ENCODE assay signal across 23 mouse cellular contexts in the genomic region with DNA sequence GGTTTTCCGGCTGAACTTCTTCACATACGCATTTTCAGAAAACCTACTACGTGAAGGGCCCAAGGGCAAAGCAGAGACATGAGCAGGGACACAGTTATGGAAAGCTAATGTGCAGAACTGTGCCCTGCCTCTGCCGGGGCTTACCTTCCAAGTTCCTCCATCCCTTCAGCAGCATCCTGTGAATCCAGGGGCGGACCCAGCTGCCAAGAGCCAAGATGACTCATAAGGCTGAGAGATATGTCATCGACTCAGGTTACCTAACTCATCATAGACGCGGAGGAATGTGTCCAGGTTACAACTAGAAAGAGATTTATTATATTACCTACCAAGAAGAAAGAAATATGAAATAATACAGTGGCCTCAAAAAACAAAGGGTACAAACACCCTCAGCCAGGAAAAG.
DNase-seq lines count a peak whose midpoint lies in the region; ATAC-seq lines count a peak whose summit lies in the region.
"Had no signal": no experiment of that assay in that cellular context is flagged by ENCODE, and none has a peak within 500 bp of the region (broad histone marks: within the 10 kb centered on the region; RNA-seq: fewer than 3 reads in every experiment).

No protein-coding gene starts in this region.

- no peak for DNase-seq in frontal cortex, postnatal 10 days (ENCODE audit: low spot score in 2 of 2)
- peak; percentile 71 for DNase-seq in right cerebral cortex, adult 18-20 months
- no peak for DNase-seq in right cerebral cortex, postnatal 4 days
- peak; percentile 66 for DNase-seq in NIH3T3 (ENCODE audit: low read depth)
- peak; percentile 36 for DNase-seq in telencephalon, adult 2 months (ENCODE audit: low read depth, low spot score)
- DNase-seq in c-Kit-positive CD71-positive TER-119-positive erythroid progenitor cells, embryonic 14.5 days (ENCODE audit: low spot score): no peak
- no peak for DNase-seq in cerebellum, adult 9-11 months
- DNase-seq: adrenal gland, postnatal 14 days; cerebellum, adult 11-12 months; cerebellum, postnatal 14 days; gastrocnemius, postnatal 36 days; heart, postnatal 36 days; kidney, adult 11 months; kidney, postnatal 4 days; liver, embryonic 13.5 days; lung, adult 2 months; lung, postnatal 36 days; right cerebral cortex, postnatal 25 days; thymus, adult 18-20 months; thymus, postnatal 4 days had no signal

- peak; percentile 90 for ATAC-seq in frontal cortex, adult (ENCODE audit: low TSS enrichment)
- ATAC-seq: forebrain, embryonic 13.5 days; midbrain, embryonic 13.5 days had no signal

Comparison
In these comparisons a context has a peak if more than half of its experiments do, and no peak if none do; other contexts are left out.
1. DNase-seq: peak in right cerebral cortex, adult 18-20 months (single experiment), NIH3T3 (single experiment) and telencephalon, adult 2 months (single experiment); none in frontal cortex, postnatal 10 days (0 of 2), right cerebral cortex, postnatal 4 days (single experiment), c-Kit-positive CD71-positive TER-119-positive erythroid progenitor cells, embryonic 14.5 days (single experiment) and cerebellum, adult 9-11 months (single experiment).